Mouse (Mus musculus) mouse embryonic stem cell (cell line): ENCODE data around the gene Whamm.

Source experiments
- in situ Hi-C, 2 experiments: fragments of 300-500 bp; cut with MboI; formaldehyde crosslinking; loops; 1 replicate in 1 of 2; 3 replicates in 1 of 2; pipeline ENCODE4 v1.14.3; 2019 to 2020; ENCODE audit warnings: low sequenced_read_pairs in 2 of 2, low pct_unique_long_range_greater_than_20kb in 1 of 2, mixed read lengths in 1 of 2; ENCODE audit not compliant: unreplicated experiment in 1 of 2

The Whamm gene

GRCm38 (mm10) chr7:81559231-81559980, 11.7 kb upstream of the Whamm start:
- in situ Hi-C loops, result loop anchor here in 1 of 2 experiments (10.0 kb wide), 1 partner anchor 225 kb away; the partner anchor contains the start of gene 3110040N11Rik

- in situ Hi-C loops, result no loop called here
Measured at GRCm38 (mm10) chr7:81560101-81561049, 10.7 kb upstream of the Whamm start.

- in situ Hi-C loops, result no loop called here
Measured at GRCm38 (mm10) chr7:81561211-81561610, 9.9 kb upstream of the Whamm start.

GRCm38 (mm10) chr7:81563506-81564015, 7.5 kb upstream of the Whamm start:
- in situ Hi-C loops, result no loop called here

DNA sequence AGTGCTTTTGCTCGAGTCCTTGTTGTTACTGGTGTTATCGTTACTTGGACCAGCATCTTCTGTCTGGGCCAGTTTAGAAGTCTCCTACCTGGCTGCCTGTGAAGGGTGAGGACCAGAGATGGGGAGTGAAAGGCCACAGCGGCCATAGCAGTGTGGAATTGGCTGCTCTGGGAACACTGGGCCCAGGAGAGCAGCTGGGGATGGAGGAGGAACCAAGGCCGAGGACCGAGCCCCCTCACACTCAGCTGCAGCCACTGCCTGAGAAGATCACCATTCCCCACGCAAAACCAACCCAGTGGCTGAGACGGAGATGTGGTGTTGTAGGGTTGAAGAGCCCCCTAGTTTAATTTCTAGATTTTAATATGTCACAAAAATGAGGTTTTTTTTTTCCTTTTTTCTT, 6.3 kb upstream of the Whamm start:
- in situ Hi-C loops, result no loop called here

DNA sequence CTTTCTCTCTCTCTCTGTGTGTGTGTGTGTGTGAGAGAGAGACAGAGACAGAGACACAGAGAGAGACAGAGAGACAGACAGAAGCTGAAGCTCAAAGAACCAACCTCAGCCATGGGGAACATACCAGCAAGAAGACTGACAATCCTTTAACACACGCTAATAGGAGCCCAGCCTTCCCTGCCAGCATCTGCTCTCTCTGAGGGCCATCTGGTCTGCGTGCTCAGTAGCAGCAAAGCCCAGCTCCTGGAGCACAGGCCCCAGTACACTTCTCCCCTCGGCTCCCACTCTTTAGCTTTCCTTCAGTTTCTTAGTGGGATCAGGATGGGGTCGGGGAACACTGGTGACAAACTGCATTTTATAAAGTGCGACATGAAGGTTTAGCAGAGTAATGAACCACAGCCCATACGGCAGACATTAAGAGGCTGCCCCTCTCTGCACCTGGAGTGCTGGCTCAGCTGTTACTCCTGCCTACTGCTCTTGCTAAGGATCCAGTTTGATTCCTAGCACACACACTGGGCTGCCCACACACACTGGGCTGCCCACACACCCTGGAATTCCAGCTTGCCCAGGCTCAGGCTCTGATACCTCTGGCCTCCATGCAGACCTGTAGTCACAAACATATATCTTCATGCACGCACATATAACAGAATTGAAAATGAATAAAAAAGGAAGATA, 5.5 kb upstream of the Whamm start:
- in situ Hi-C loops, result no loop called here

DNA sequence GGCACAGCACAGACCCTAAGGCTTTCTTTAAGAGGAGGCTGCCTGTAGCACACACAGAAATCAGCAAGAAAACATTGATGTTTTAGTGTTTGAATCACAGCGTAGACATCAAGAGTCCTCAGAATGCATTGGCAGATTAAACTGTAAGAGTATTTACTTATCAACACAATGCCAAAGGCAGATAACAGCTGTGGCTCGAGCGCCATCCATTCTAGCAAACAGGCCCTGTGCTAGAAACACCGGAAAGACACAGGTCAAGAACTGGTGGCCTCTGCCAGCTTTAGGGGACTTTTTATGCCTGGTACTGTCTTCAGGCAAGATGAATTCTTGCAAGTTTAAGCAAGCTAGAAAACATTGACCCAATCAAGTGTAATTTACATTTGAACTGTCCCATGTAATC, 4.7 kb upstream of the Whamm start:
- in situ Hi-C loops, result no loop called here

GRCm38 (mm10) chr7:81566892-81567291, 4.2 kb upstream of the Whamm start, which contains the start of gene Fsd2:
Gene Fsd2 (minus strand): TSS chr7:81566944.
- in situ Hi-C loops, result no loop called here

DNA sequence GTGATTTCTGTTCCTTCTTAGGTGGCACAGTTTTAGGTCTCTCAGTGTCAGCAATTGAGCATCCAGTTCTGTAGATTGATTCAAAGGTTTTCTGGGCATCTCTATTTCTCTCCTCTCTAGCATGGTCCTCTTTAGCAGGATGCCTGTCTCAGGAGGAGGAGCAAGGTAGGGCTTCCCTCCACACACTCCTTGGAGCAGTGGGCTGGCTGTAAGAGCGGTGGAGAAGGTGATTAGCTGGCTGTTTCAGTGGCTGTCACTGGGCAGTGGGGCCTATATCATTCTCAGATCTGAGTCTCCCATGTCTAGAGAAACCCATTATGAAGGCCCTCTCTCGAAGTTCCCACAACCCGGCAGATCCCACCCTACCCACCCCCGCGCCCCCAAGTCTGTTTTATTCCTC, 3.7 kb upstream of the Whamm start:
- in situ Hi-C loops, result no loop called here

GRCm38 (mm10) chr7:81569851-81570250, 1.2 kb upstream of the Whamm start:
- in situ Hi-C loops, result no loop called here

DNA sequence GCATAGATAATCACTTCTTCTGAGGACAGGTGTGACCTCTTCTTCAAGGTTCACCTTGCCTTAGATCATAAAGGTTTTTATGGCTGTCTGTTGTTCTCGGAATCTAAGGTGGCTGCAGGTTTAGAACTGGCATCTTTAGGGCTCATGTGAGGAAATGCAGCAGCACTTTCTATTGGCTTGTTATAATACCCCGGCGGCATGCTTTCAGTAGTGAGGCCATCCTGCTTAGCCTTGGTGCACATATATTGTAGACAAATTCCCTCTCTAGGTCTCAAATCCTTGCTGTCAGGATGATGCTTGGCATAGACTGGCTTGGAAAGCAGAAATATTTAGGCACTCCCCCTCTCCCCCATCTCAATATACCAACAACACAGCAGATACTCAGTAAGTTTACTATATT, 795 bp upstream of the Whamm start:
- in situ Hi-C loops, result no loop called here

GRCm38 (mm10) chr7:81570752-81571107, 336 bp upstream of the Whamm start:
- in situ Hi-C loops, result no loop called here

DNA sequence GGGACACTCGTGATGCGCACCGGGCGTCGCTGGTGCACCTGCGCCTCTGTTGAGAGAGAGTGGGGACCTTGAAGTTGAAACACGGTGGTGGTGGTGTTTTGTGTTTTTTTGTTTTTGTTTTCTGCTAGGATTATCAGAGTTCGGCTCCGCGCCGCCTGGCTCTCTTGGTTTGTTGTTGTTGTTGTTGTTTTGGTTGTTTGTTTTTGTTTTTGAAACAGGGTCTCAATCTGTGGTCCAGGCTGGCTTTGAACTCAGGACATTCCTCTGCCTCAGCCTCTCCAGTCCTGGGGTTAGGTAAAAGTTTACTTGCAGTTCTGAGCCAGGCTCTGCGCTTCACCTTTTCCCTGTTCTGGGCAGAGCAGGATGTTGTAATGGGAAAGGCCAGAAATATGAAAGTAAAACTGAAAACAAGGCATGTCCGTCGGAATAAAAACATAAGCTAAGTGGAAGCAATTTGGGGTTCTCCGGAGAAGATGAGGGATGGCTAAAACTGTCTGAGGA, 925 bp downstream of the Whamm start:
- in situ Hi-C loops, result no loop called here

DNA sequence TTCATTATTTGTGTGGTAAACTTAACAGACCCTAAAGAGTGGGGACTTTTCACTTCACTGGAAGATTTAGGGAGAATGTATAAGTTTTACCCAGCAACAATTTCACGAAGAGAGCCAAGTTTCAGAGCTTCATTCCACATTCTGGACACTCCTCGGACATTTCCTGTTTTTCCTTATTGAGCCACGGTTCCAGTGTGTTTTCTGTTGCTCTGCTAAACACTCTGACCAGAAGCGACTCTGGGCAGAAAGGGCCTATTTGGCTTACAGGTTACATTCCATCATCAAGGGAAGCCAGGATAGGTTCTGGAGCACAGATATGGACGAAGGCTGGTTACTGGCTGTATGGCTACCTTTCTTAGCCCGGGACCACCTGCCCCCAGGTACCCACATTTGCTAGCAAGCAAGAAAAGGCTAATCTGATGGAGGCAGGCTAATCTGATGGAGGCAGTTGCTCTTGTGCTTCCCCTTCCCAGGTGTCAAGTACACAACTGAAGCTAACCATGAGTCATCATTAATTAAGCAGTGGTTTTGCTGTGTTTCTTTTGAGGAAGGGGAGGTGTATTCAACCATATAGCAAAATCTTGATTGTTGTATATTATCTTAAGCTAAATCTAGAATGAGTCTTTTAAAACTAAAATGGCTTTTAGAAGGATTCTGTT, 1.7 kb downstream of the Whamm start:
- in situ Hi-C loops, result no loop called here

- in situ Hi-C loops, result no loop called here
Measured at GRCm38 (mm10) chr7:81573397-81573796, 2.3 kb downstream of the Whamm start.

DNA sequence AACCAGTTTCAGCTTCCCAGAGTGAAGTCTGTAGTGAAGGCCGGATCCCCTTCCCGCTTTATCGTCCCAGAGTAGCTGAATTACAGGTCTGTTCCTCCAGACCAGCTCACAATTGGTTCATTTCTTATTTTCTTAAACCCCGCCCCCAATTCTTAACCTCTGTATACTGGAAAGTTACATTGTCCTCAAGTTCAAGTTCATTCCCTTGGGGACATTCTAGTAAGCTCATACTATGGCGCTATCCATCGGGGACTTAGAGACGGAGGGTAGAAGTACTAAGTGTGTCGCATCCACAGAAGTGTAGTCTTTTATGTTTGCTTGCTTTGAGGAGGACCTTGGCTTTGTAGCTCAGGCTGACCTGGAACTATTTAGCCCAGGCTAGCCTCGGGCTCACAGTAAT, 2.8 kb downstream of the Whamm start:
- in situ Hi-C loops, result no loop called here

DNA sequence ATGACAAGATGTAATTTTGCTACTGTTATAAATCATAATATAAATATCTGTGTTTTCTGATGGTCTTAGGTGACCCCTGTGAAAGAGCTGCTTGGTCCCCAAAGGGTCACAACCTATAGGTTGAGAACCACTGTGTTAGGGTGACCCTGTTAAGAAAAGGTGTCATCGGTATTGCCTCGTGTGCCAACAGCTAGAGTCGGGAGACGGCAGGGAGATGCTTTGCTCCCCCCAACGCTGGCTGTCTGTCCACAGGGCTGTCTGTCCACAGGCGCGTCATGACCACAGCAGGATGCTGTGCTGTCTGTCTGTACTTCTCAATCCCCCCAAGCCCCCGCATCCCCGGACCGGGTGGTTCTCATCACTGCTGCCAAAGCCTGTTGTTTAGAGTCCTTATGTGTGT, 4.5 kb downstream of the Whamm start:
- in situ Hi-C loops, result no loop called here

DNA sequence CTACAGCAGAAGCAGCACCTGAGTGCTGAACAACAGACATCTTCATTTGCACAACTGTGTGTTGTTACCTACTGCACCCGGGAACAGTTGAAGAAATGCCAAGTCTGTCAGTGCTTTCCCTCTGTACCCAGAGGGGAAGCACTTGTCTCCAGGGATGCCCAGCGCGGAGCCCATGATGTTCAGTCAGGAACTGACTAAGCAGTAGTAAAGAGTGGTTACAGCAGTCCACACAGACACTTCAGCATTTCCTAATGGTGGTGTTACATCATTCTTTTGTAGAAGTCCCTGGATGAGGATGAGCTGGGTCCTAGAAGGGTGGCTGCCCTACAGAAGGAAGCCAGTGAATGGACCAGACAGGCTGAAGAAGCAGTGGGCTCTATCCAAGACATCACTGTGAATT, 6.8 kb downstream of the Whamm start:
- in situ Hi-C loops, result no loop called here
